Mouse (Mus musculus): ENCODE measurements at regions not wholly inside any gene's neighbourhood (a gene's known extent, or its start where the extent isn't known, plus 50 kb on each side); places are given as distances from the start of the nearest gene placed in this dataset.

- DNase-seq (ENCODE audit: low read depth): no peak
These were observed 119.6 kb upstream of the Ofcc1 start for GRCm38 (mm10) chr13:40480830-40481229.

GRCm38 (mm10) chr13:40472683-40473082 lies 111.4 kb upstream of the Ofcc1 start:
- no peak for DNase-seq (ENCODE audit: low read depth)

- DNase-seq (ENCODE audit: low read depth): no peak
These were observed 107.9 kb upstream of the Ofcc1 start for GRCm38 (mm10) chr13:40469162-40469561.

- DNase-seq (ENCODE audit: low read depth): no peak
These were observed 92.1 kb upstream of the Ofcc1 start for GRCm38 (mm10) chr13:40453360-40453759.

GRCm38 (mm10) chr13:40429831-40430230 lies 68.6 kb upstream of the Ofcc1 start:
- DNase-seq (ENCODE audit: low read depth): no peak

GRCm38 (mm10) chr13:40423051-40423450 lies 61.8 kb upstream of the Ofcc1 start:
- DNase-seq (ENCODE audit: low read depth): no peak

- DNase-seq (ENCODE audit: low read depth): no peak
These were observed 56.6 kb upstream of the Ofcc1 start for GRCm38 (mm10) chr13:40417856-40418255.

- DNase-seq (ENCODE audit: low read depth): no peak
These were observed 51.8 kb upstream of the Ofcc1 start for GRCm38 (mm10) chr13:40413074-40413473.

Data from c-Kit-positive CD71-negative TER-119-negative erythroid progenitor cells, embryonic 14.5 days (primary cell).